Mouse (Mus musculus): ENCODE results near the gene Prss33. TPM values are rescaled to one million over a fixed set of nuclear protein-coding genes. Genes with fewer than 3 reads are reported as not detected.
"Not testable (repeated sequence)": the region's sequence is repeated elsewhere in the genome, so short reads cannot be mapped to it uniquely, and the experiment has no call there.

Prss33 gene
- polyA plus RNA-seq (2015; fragmentation: Nextera tagmentation; extraction: Ambion mirVana) = 0.17 and 0.35 TPM in 2 replicates

GRCm38 (mm10) chr17:23836006-23836575 is at the start of gene Prss33:
Gene Prss33, minus strand, starts transcription at chr17:23836056.
- Histone ChIP-seq H3K4me3 (no peak within 1 kb of the TSS), H3K36me3 (no peaks in the 10 kb centered on the region), H3K27ac (replicated peaks) (no peak within 1 kb of the TSS), H3K4me1 (replicated peaks) (no peaks in the 10 kb centered on the region), H3K27me3 (peaks cover 14% of the 10 kb centered on the region; the same call in 1 of the 2 replicates), H3K4me2 (no peak within 1 kb of the TSS), H3K9ac (no peak within 1 kb of the TSS), H3K9me3 (no peaks in the 10 kb centered on the region)
- 78% methylated on average over 8 of the region's 8 CpGs for WGBS
- ATAC-seq (ENCODE audit: low FRiP score, low read depth) = no peak

- H3K36me3 ChIP-seq; ATAC-seq (ENCODE audit: low FRiP score, low read depth); H3K27ac ChIP-seq (replicated peaks); H3K4me3 ChIP-seq; H3K9me3 ChIP-seq; H3K27me3 ChIP-seq; H3K4me2 ChIP-seq; H3K9ac ChIP-seq; H3K4me1 ChIP-seq (replicated peaks): not testable (repeated sequence)
- 75% methylated on average over 4 of the region's 4 CpGs for WGBS
Measured at GRCm38 (mm10) chr17:23880576-23880975, 44.7 kb upstream of the Prss33 start, which contains the start of the genes Dcpp1 and Dcpp2. Gene Dcpp1, plus strand, starts transcription at chr17:23880876. Gene Dcpp2, plus strand, starts transcription at chr17:23880880.

GRCm38 (mm10) chr17:23877166-23877565 is 41.3 kb upstream of the Prss33 start:
- Histone ChIP-seq H3K27me3 (no peaks in the 10 kb centered on the region), H3K36me3 (no peaks in the 10 kb centered on the region), H3K27ac (replicated peaks) (no peak overlapping the region), H3K4me1 (replicated peaks) (no peaks in the 10 kb centered on the region), H3K9ac (no peak overlapping the region), H3K9me3 (no peaks in the 10 kb centered on the region), H3K4me2 (no peak overlapping the region), H3K4me3 (no peak overlapping the region)
- peak; percentile 73 for ATAC-seq (ENCODE audit: low FRiP score, low read depth)
- WGBS = 77% methylated on average over 2 of the region's 2 CpGs

GRCm38 (mm10) chr17:23876741-23877140 is 40.9 kb upstream of the Prss33 start:
- no peak overlapping the region for H3K9ac ChIP-seq
- H3K4me1 ChIP-seq (replicated peaks) = no peaks in the 10 kb centered on the region
- H3K4me2 ChIP-seq = no peak overlapping the region
- no peaks in the 10 kb centered on the region for H3K27me3 ChIP-seq
- 41% methylated on average over 3 of the region's 3 CpGs for WGBS
- ATAC-seq (ENCODE audit: low FRiP score, low read depth) = peak; percentile 90
- H3K4me3 ChIP-seq = no peak overlapping the region
- H3K36me3 ChIP-seq = no peaks in the 10 kb centered on the region
- H3K9me3 ChIP-seq = no peaks in the 10 kb centered on the region
- H3K27ac ChIP-seq (replicated peaks) = 0 out of 2 replicates have a peak overlapping the region, but pooled peaks have one; percentile 4

- H3K36me3 ChIP-seq = no peaks in the 10 kb centered on the region
- H3K27me3 ChIP-seq = no peaks in the 10 kb centered on the region
- no peak overlapping the region for H3K4me3 ChIP-seq
- ATAC-seq (ENCODE audit: low FRiP score, low read depth) = no peak
- H3K27ac ChIP-seq (replicated peaks) = no peak overlapping the region
- 48% methylated on average over 8 of the region's 8 CpGs for WGBS
- no peaks in the 10 kb centered on the region for H3K4me1 ChIP-seq (replicated peaks)
- H3K4me2 ChIP-seq = no peak overlapping the region
- no peak overlapping the region for H3K9ac ChIP-seq
- no peaks in the 10 kb centered on the region for H3K9me3 ChIP-seq
Measured at GRCm38 (mm10) chr17:23873884-23874856, 38.3 kb upstream of the Prss33 start.

GRCm38 (mm10) chr17:23868513-23868912 is 32.7 kb upstream of the Prss33 start:
- 90% methylated on average over 11 of the region's 11 CpGs for WGBS
- Histone ChIP-seq H3K9ac (no peak overlapping the region), H3K4me3 (no peak overlapping the region), H3K9me3 (no peaks in the 10 kb centered on the region), H3K27ac (replicated peaks) (no peak overlapping the region), H3K36me3 (no peaks in the 10 kb centered on the region), H3K4me2 (no peak overlapping the region), H3K27me3 (no peaks in the 10 kb centered on the region), H3K4me1 (replicated peaks) (no peaks in the 10 kb centered on the region)
- ATAC-seq (ENCODE audit: low FRiP score, low read depth) = no peak

GRCm38 (mm10) chr17:23867756-23868155 is 31.9 kb upstream of the Prss33 start, which contains the start of gene Prss21:
Gene Prss21, plus strand, starts transcription at chr17:23868056.
- H3K27ac ChIP-seq (replicated peaks) = no peak within 1 kb of the TSS
- H3K27me3 ChIP-seq = no peaks in the 10 kb centered on the region
- no peaks in the 10 kb centered on the region for H3K9me3 ChIP-seq
- H3K36me3 ChIP-seq = no peaks in the 10 kb centered on the region
- H3K4me2 ChIP-seq = no peak within 1 kb of the TSS
- H3K4me1 ChIP-seq (replicated peaks) = no peaks in the 10 kb centered on the region
- ATAC-seq (ENCODE audit: low FRiP score, low read depth) = no peak
- WGBS = 91% methylated on average over 15 of the region's 15 CpGs
- no peak within 1 kb of the TSS for H3K4me3 ChIP-seq
- H3K9ac ChIP-seq = no peak within 1 kb of the TSS

GRCm38 (mm10) chr17:23862926-23863325 is 27.1 kb upstream of the Prss33 start:
- Histone ChIP-seq H3K4me3 (no peak overlapping the region), H3K4me2 (no peak overlapping the region), H3K4me1 (replicated peaks) (no peaks in the 10 kb centered on the region), H3K27me3 (no peaks in the 10 kb centered on the region), H3K27ac (replicated peaks) (no peak overlapping the region), H3K9ac (no peak overlapping the region), H3K36me3 (no peaks in the 10 kb centered on the region), H3K9me3 (no peaks in the 10 kb centered on the region)
- WGBS = 84% methylated on average over 4 of the region's 4 CpGs
- no peak for ATAC-seq (ENCODE audit: low FRiP score, low read depth)

GRCm38 (mm10) chr17:23857913-23858312 is 22.1 kb upstream of the Prss33 start:
- H3K4me1 ChIP-seq (replicated peaks) = no peaks in the 10 kb centered on the region
- no peak for ATAC-seq (ENCODE audit: low FRiP score, low read depth)
- H3K27me3 ChIP-seq = no peaks in the 10 kb centered on the region
- H3K36me3 ChIP-seq = no peaks in the 10 kb centered on the region
- no peaks in the 10 kb centered on the region for H3K9me3 ChIP-seq
- 95% methylated on average over 2 of the region's 2 CpGs for WGBS
- H3K4me2 ChIP-seq = no peak overlapping the region
- no peak overlapping the region for H3K9ac ChIP-seq
- no peak overlapping the region for H3K27ac ChIP-seq (replicated peaks)
- H3K4me3 ChIP-seq = no peak overlapping the region

GRCm38 (mm10) chr17:23857193-23857592 is 21.3 kb upstream of the Prss33 start:
- Histone ChIP-seq H3K27me3 (no peaks in the 10 kb centered on the region), H3K27ac (replicated peaks) (no peak overlapping the region), H3K9ac (no peak overlapping the region), H3K4me3 (no peak overlapping the region), H3K4me2 (no peak overlapping the region), H3K36me3 (no peaks in the 10 kb centered on the region), H3K4me1 (replicated peaks) (no peaks in the 10 kb centered on the region), H3K9me3 (no peaks in the 10 kb centered on the region)
- no peak for ATAC-seq (ENCODE audit: low FRiP score, low read depth)
- WGBS = 88% methylated on average over 6 of the region's 6 CpGs

- H3K4me3 ChIP-seq = no peak overlapping the region
- H3K36me3 ChIP-seq = no peaks in the 10 kb centered on the region
- 89% methylated on average over 10 of the region's 10 CpGs for WGBS
- no peak for ATAC-seq (ENCODE audit: low FRiP score, low read depth)
- H3K27ac ChIP-seq (replicated peaks) = no peak overlapping the region
- H3K4me1 ChIP-seq (replicated peaks) = no peaks in the 10 kb centered on the region
- H3K27me3 ChIP-seq = no peaks in the 10 kb centered on the region
- H3K9ac ChIP-seq = no peak overlapping the region
- H3K4me2 ChIP-seq = no peak overlapping the region
- no peaks in the 10 kb centered on the region for H3K9me3 ChIP-seq
Measured at GRCm38 (mm10) chr17:23854229-23854765, 18.4 kb upstream of the Prss33 start.

- no peak overlapping the region for H3K27ac ChIP-seq (replicated peaks)
- H3K4me3 ChIP-seq = no peak overlapping the region
- no peaks in the 10 kb centered on the region for H3K9me3 ChIP-seq
- H3K27me3 ChIP-seq = no peaks in the 10 kb centered on the region
- no peaks in the 10 kb centered on the region for H3K36me3 ChIP-seq
- ATAC-seq (ENCODE audit: low FRiP score, low read depth) = no peak
- H3K9ac ChIP-seq = no peak overlapping the region
- no peaks in the 10 kb centered on the region for H3K4me1 ChIP-seq (replicated peaks)
- WGBS = 32% methylated on average over 5 of the region's 5 CpGs
- no peak overlapping the region for H3K4me2 ChIP-seq
Measured at GRCm38 (mm10) chr17:23853292-23853691, 17.4 kb upstream of the Prss33 start.

Data from hindbrain, embryonic 15.5 days (tissue).